Mouse (Mus musculus) kidney, embryonic 14.5 days (tissue): ENCODE data around the gene Efhb. TPM values are rescaled to one million over a fixed set of nuclear protein-coding genes. Genes with fewer than 3 reads are reported as not detected.

Experiments used
- ATAC-seq: fragments of 200-750 bp; cut with Nextera tagmentation; 2 replicates; pipeline ENCODE4 v1.8.0; 2017; ENCODE audit warnings: moderate number of reproducible peaks, mild to moderate bottlenecking, moderate TSS enrichment, moderate library complexity; ENCODE audit not compliant: low FRiP score, low TSS enrichment
- H3K27ac ChIP-seq: fragments of 300-500 bp; sonication (generic); 2 replicates; pipeline ENCODE4 v1.5.1; 2014; ENCODE audit warnings: low read depth, mild to moderate bottlenecking, low read length, moderate library complexity, mixed read lengths
- H3K27me3 ChIP-seq: fragments of 300-500 bp; sonication (generic); 2 replicates; pipeline ENCODE4 v1.6.1; 2014; ENCODE audit warnings: mild to moderate bottlenecking, low read length; ENCODE audit not compliant: control insufficient read depth, insufficient read depth
- H3K36me3 ChIP-seq: fragments of 300-500 bp; sonication (generic); 2 replicates; pipeline ENCODE4 v1.6.1; 2014; ENCODE audit warnings: low read length, mixed read lengths; ENCODE audit not compliant: control insufficient read depth, insufficient read depth
- H3K4me1 ChIP-seq: fragments of 300-500 bp; sonication (generic); 2 replicates; pipeline ENCODE4 v1.6.1; 2014; ENCODE audit warnings: low read length, mixed read lengths; ENCODE audit not compliant: control insufficient read depth, insufficient read depth
- H3K4me2 ChIP-seq: fragments of 300-500 bp; sonication (generic); replicated peaks from 2 replicates; pipeline ENCODE4 v1.6.1; 2014; ENCODE audit warnings: low read depth, mild to moderate bottlenecking, low read length
- H3K4me3 ChIP-seq: fragments of 300-500 bp; sonication (generic); 2 replicates; pipeline ENCODE4 v1.5.1; 2014; ENCODE audit warnings: mild to moderate bottlenecking, low read length
- H3K9ac ChIP-seq: fragments of 300-500 bp; sonication (generic); 2 replicates; pipeline ENCODE4 v1.6.1; 2014; ENCODE audit warnings: low read depth, mild to moderate bottlenecking, low read length, moderate library complexity
- H3K9me3 ChIP-seq: fragments of 300-500 bp; sonication (generic); 2 replicates; pipeline ENCODE4 v1.6.1; 2016; ENCODE audit warnings: low read length; ENCODE audit not compliant: control insufficient read depth
- WGBS: fragments of 180-500 bp; shearing (Covaris S2); extraction: QIAGEN DNeasy Blood & Tissue Kit; methylation state at CpG from one replicate; pipeline ENCODE4 v1.1.7; 2014; 5-methylcytosine and 5-hydroxymethylcytosine counted together
- polyA plus RNA-seq: library from polyadenylated mRNA; unstranded; fragments of >200 nt; fragmentation: Nextera tagmentation; extraction: Ambion mirVana; gene quantifications from 2 replicates; pipeline ENCODE4 v1.2.1, GENCODE M21; 2014

Gene Efhb
- polyA plus RNA-seq, result 0.17 and 0.18 TPM in 2 replicates

- Histone ChIP-seq H3K9me3 (no peaks in the 10 kb centered on the region), H3K4me2 (peak within 1 kb of the TSS; percentile 48), H3K4me1 (no peaks in the 10 kb centered on the region), H3K4me3 (peak within 1 kb of the TSS; percentile 40), H3K9ac (peak within 1 kb of the TSS; percentile 40; the same call in 1 of the 2 replicates), H3K27ac (no peak within 1 kb of the TSS), H3K27me3 (no peaks in the 10 kb centered on the region), H3K36me3 (no peaks in the 10 kb centered on the region)
- ATAC-seq, result peak; percentile 97
- whole genome bisulfite sequencing, result 21% methylated on average over 26 of the region's 26 CpGs
Observed at GRCm38 (mm10) chr17:53462603-53463495, at the start of gene Efhb. Gene Efhb, minus strand, starts transcription at chr17:53463321.

GRCm38 (mm10) chr17:53512311-53512951 lies 49.3 kb upstream of the Efhb start:
- no peaks in the 10 kb centered on the region for H3K9me3 ChIP-seq
- WGBS, result 83% methylated on average over 2 of the region's 2 CpGs
- no peak overlapping the region for H3K27ac ChIP-seq
- no peak overlapping the region for H3K4me3 ChIP-seq
- H3K27me3 ChIP-seq, result no peaks in the 10 kb centered on the region
- H3K4me2 ChIP-seq, result no peak overlapping the region
- H3K4me1 ChIP-seq, result no peaks in the 10 kb centered on the region
- H3K9ac ChIP-seq, result no peak overlapping the region
- ATAC-seq, result peak; percentile 28; the same call in 1 of the 2 replicates
- no peaks in the 10 kb centered on the region; the same call in 1 of the 2 replicates for H3K36me3 ChIP-seq

- ATAC-seq, result no peak
- WGBS, result 93% methylated on average over 2 of the region's 2 CpGs
- Histone ChIP-seq H3K4me3 (no peak overlapping the region), H3K4me1 (no peaks in the 10 kb centered on the region), H3K4me2 (no peak overlapping the region), H3K36me3 (peaks cover 51% of the 10 kb centered on the region), H3K27me3 (no peaks in the 10 kb centered on the region), H3K9me3 (no peaks in the 10 kb centered on the region), H3K27ac (no peak overlapping the region), H3K9ac (no peak overlapping the region)
Observed at GRCm38 (mm10) chr17:53502966-53503365, 39.8 kb upstream of the Efhb start.

- H3K9me3 ChIP-seq, result no peaks in the 10 kb centered on the region
- H3K4me3 ChIP-seq, result no peak overlapping the region
- WGBS, result 94% methylated on average over 1 of the region's 1 CpGs
- no peak for ATAC-seq
- H3K27me3 ChIP-seq, result no peaks in the 10 kb centered on the region
- peaks cover 33% of the 10 kb centered on the region for H3K36me3 ChIP-seq
- no peak overlapping the region for H3K9ac ChIP-seq
- H3K4me1 ChIP-seq, result no peaks in the 10 kb centered on the region
- no peak overlapping the region for H3K4me2 ChIP-seq
- no peak overlapping the region for H3K27ac ChIP-seq
Observed at GRCm38 (mm10) chr17:53489007-53489378, 25.9 kb upstream of the Efhb start.

- H3K9me3 ChIP-seq, result no peaks in the 10 kb centered on the region
- H3K36me3 ChIP-seq, result peaks cover 29% of the 10 kb centered on the region
- H3K4me3 ChIP-seq, result no peak overlapping the region
- no peaks in the 10 kb centered on the region for H3K4me1 ChIP-seq
- ATAC-seq, result no peak
- H3K27me3 ChIP-seq, result no peaks in the 10 kb centered on the region
- 85% methylated on average over 4 of the region's 4 CpGs for WGBS
- no peak overlapping the region for H3K9ac ChIP-seq
- no peak overlapping the region for H3K27ac ChIP-seq
- H3K4me2 ChIP-seq, result no peak overlapping the region
Observed at GRCm38 (mm10) chr17:53488291-53489006, 25.3 kb upstream of the Efhb start.

- Histone ChIP-seq H3K9me3 (no peaks in the 10 kb centered on the region), H3K4me1 (peaks cover 12% of the 10 kb centered on the region; the same call in 1 of the 2 replicates), H3K9ac (peak overlapping the region; percentile 93; the same call in 1 of the 2 replicates), H3K27ac (no peak overlapping the region), H3K4me3 (peak overlapping the region; percentile 93), H3K36me3 (peaks cover 11% of the 10 kb centered on the region), H3K4me2 (peak overlapping the region; percentile 76), H3K27me3 (no peaks in the 10 kb centered on the region)
- 48% methylated on average over 7 of the region's 7 CpGs for WGBS
- ATAC-seq, result no peak
Observed at GRCm38 (mm10) chr17:53480433-53480832, 17.3 kb upstream of the Efhb start.

GRCm38 (mm10) chr17:53479604-53480041 lies 16.5 kb upstream of the Efhb start:
- under 1% methylated on average over 33 of the region's 33 CpGs for WGBS
- Histone ChIP-seq H3K4me2 (peak overlapping the region; percentile 76), H3K36me3 (peaks cover 6% of the 10 kb centered on the region), H3K4me1 (peaks cover 12% of the 10 kb centered on the region; the same call in 1 of the 2 replicates), H3K9ac (peak overlapping the region; percentile 93), H3K27ac (peak overlapping the region; percentile 99), H3K4me3 (peak overlapping the region; percentile 93), H3K9me3 (no peaks in the 10 kb centered on the region), H3K27me3 (no peaks in the 10 kb centered on the region)
- peak; percentile 29 for ATAC-seq

GRCm38 (mm10) chr17:53478858-53479603 lies 15.9 kb upstream of the Efhb start, which contains the start of gene Rab5a:
Gene Rab5a, plus strand, starts transcription at chr17:53479234.
- H3K4me1 ChIP-seq, result peaks cover 12% of the 10 kb centered on the region; the same call in 1 of the 2 replicates
- H3K36me3 ChIP-seq, result peaks cover under 1% of the 10 kb centered on the region
- H3K9ac ChIP-seq, result peak within 1 kb of the TSS; percentile 93
- no peaks in the 10 kb centered on the region for H3K27me3 ChIP-seq
- ATAC-seq, result peak; percentile 97
- peak within 1 kb of the TSS; percentile 93 for H3K4me3 ChIP-seq
- H3K27ac ChIP-seq, result peak within 1 kb of the TSS; percentile 99
- WGBS, result under 1% methylated on average over 81 of the region's 82 CpGs
- H3K9me3 ChIP-seq, result no peaks in the 10 kb centered on the region
- peak within 1 kb of the TSS; percentile 76 for H3K4me2 ChIP-seq
